Mouse (Mus musculus) heart, embryonic 16.5 days (tissue): ENCODE measurements at regions not wholly inside any gene's neighbourhood (a gene's known extent, or its start where the extent isn't known, plus 50 kb on each side); places are given as distances from the start of the nearest gene placed in this dataset.

Source experiments
- ATAC-seq: fragments of 200-750 bp; cut with Nextera tagmentation; replicated peaks from 2 replicates; pipeline ENCODE4 v1.8.0; 2017; ENCODE audit warnings: moderate number of reproducible peaks; ENCODE audit not compliant: insufficient read depth, low FRiP score; ENCODE audit errors: extremely low read depth
- H3K27ac ChIP-seq: fragments of 300-500 bp; sonication (generic); 2 replicates; pipeline ENCODE4 v1.5.1; 2014; ENCODE audit warnings: mild to moderate bottlenecking, low read length, control low read depth, moderate library complexity
- H3K27me3 ChIP-seq: fragments of 300-500 bp; sonication (generic); 2 replicates; pipeline ENCODE4 v1.6.1; 2014; ENCODE audit warnings: low read length, mixed read lengths; ENCODE audit not compliant: control insufficient read depth, insufficient read depth
- H3K36me3 ChIP-seq: fragments of 300-500 bp; sonication (generic); 2 replicates; pipeline ENCODE4 v1.6.1; 2014; ENCODE audit not compliant: control insufficient read depth, insufficient read depth
- H3K4me1 ChIP-seq: fragments of 300-500 bp; sonication (generic); 2 replicates; pipeline ENCODE4 v1.6.1; 2014; ENCODE audit warnings: low read length, mixed read lengths; ENCODE audit not compliant: control insufficient read depth, insufficient read depth
- H3K4me2 ChIP-seq: fragments of 300-500 bp; sonication (generic); 2 replicates; pipeline ENCODE4 v1.6.1; 2014; ENCODE audit warnings: low read depth, mild to moderate bottlenecking, control low read depth, low read length
- H3K4me3 ChIP-seq: fragments of 300-500 bp; sonication (generic); 2 replicates; pipeline ENCODE4 v1.5.1; 2014; ENCODE audit warnings: mild to moderate bottlenecking, control low read depth, low read length
- H3K9ac ChIP-seq: fragments of 300-500 bp; sonication (generic); 2 replicates; pipeline ENCODE4 v1.6.1; 2014; ENCODE audit warnings: low read length, control low read depth
- H3K9me3 ChIP-seq: fragments of 300-500 bp; sonication (generic); replicated peaks from 2 replicates; pipeline ENCODE4 v1.6.1; 2016; ENCODE audit warnings: low read length; ENCODE audit not compliant: control insufficient read depth
- WGBS: fragments of 180-500 bp; shearing (Covaris S2); extraction: QIAGEN DNeasy Blood & Tissue Kit; methylation state at CpG from one replicate; pipeline ENCODE4 v1.1.7; 2014; 5-methylcytosine and 5-hydroxymethylcytosine counted together

- H3K36me3 ChIP-seq, result no peaks in the 10 kb centered on the region
- no peak overlapping the region for H3K27ac ChIP-seq
- WGBS, result 60% methylated on average over 6 of the region's 6 CpGs
- no peak for ATAC-seq
- H3K4me1 ChIP-seq, result no peaks in the 10 kb centered on the region
- no peak overlapping the region for H3K9ac ChIP-seq
- no peak overlapping the region for H3K4me3 ChIP-seq
- no peaks in the 10 kb centered on the region for H3K27me3 ChIP-seq
- H3K9me3 ChIP-seq, result no peaks in the 10 kb centered on the region
- H3K4me2 ChIP-seq, result no peak overlapping the region
These were observed 337.2 kb downstream of the Meis1 start for GRCm38 (mm10) chr11:18681593-18681992.

- Histone ChIP-seq H3K4me1 (no peaks in the 10 kb centered on the region), H3K27me3 (no peaks in the 10 kb centered on the region), H3K9me3 (no peaks in the 10 kb centered on the region), H3K27ac (no peak overlapping the region), H3K4me2 (no peak overlapping the region), H3K36me3 (no peaks in the 10 kb centered on the region), H3K4me3 (no peak overlapping the region), H3K9ac (no peak overlapping the region)
- no peak for ATAC-seq
- WGBS, result 80% methylated on average over 2 of the region's 2 CpGs
These were observed 341.9 kb downstream of the Meis1 start for GRCm38 (mm10) chr11:18676876-18677275.

GRCm38 (mm10) chr11:18670967-18671366 lies 347.8 kb downstream of the Meis1 start:
- no peak for ATAC-seq
- no peaks in the 10 kb centered on the region for H3K9me3 ChIP-seq
- 82% methylated on average over 2 of the region's 2 CpGs for WGBS

GRCm38 (mm10) chr11:18669322-18669721 lies 349.5 kb downstream of the Meis1 start:
- Histone ChIP-seq H3K4me1 (no peaks in the 10 kb centered on the region), H3K4me3 (no peak overlapping the region), H3K4me2 (no peak overlapping the region), H3K36me3 (no peaks in the 10 kb centered on the region), H3K9me3 (no peaks in the 10 kb centered on the region), H3K27ac (no peak overlapping the region), H3K27me3 (no peaks in the 10 kb centered on the region), H3K9ac (no peak overlapping the region)
- no peak for ATAC-seq
- 78% methylated on average over 2 of the region's 2 CpGs for WGBS

More at GRCm38 (mm10) chr11:18670967-18671366, 347.8 kb downstream of the Meis1 start:
- Histone ChIP-seq H3K9ac (no peak overlapping the region), H3K27me3 (no peaks in the 10 kb centered on the region), H3K27ac (no peak overlapping the region), H3K4me2 (no peak overlapping the region), H3K4me3 (no peak overlapping the region), H3K36me3 (no peaks in the 10 kb centered on the region), H3K4me1 (no peaks in the 10 kb centered on the region)

GRCm38 (mm10) chr11:18656358-18656757 lies 362.4 kb downstream of the Meis1 start:
- WGBS, result 73% methylated on average over 1 of the region's 1 CpGs
- Histone ChIP-seq H3K9ac (no peak overlapping the region), H3K27ac (no peak overlapping the region), H3K36me3 (no peaks in the 10 kb centered on the region), H3K27me3 (no peaks in the 10 kb centered on the region), H3K4me3 (no peak overlapping the region), H3K4me1 (no peaks in the 10 kb centered on the region), H3K9me3 (no peaks in the 10 kb centered on the region), H3K4me2 (no peak overlapping the region)
- ATAC-seq, result no peak

GRCm38 (mm10) chr11:18631975-18632773 lies 386.6 kb downstream of the Meis1 start:
- Histone ChIP-seq H3K36me3 (no peaks in the 10 kb centered on the region), H3K4me1 (no peaks in the 10 kb centered on the region), H3K4me3 (no peak overlapping the region), H3K4me2 (no peak overlapping the region), H3K27ac (no peak overlapping the region), H3K9me3 (no peaks in the 10 kb centered on the region), H3K9ac (no peak overlapping the region), H3K27me3 (no peaks in the 10 kb centered on the region)
- ATAC-seq, result no peak
- WGBS, result 73% methylated on average over 5 of the region's 5 CpGs

- H3K27ac ChIP-seq, result no peak overlapping the region
- no peaks in the 10 kb centered on the region for H3K9me3 ChIP-seq
- 93% methylated on average over 7 of the region's 7 CpGs for WGBS
- no peaks in the 10 kb centered on the region for H3K36me3 ChIP-seq
- no peak overlapping the region for H3K4me3 ChIP-seq
- no peak overlapping the region for H3K4me2 ChIP-seq
- no peak for ATAC-seq
- no peaks in the 10 kb centered on the region for H3K27me3 ChIP-seq
- H3K9ac ChIP-seq, result no peak overlapping the region
- no peaks in the 10 kb centered on the region for H3K4me1 ChIP-seq
These were observed 387.2 kb downstream of the Meis1 start for GRCm38 (mm10) chr11:18631570-18631969.

- no peak overlapping the region for H3K4me3 ChIP-seq
- 62% methylated on average over 3 of the region's 3 CpGs for WGBS
- H3K36me3 ChIP-seq, result no peaks in the 10 kb centered on the region
- ATAC-seq, result no peak
- no peak overlapping the region for H3K27ac ChIP-seq
- no peaks in the 10 kb centered on the region for H3K9me3 ChIP-seq
- no peak overlapping the region for H3K9ac ChIP-seq
- no peaks in the 10 kb centered on the region for H3K27me3 ChIP-seq
- no peak overlapping the region for H3K4me2 ChIP-seq
- H3K4me1 ChIP-seq, result no peaks in the 10 kb centered on the region
These were observed 397.0 kb downstream of the Meis1 start for GRCm38 (mm10) chr11:18621777-18622176.

GRCm38 (mm10) chr11:18604836-18605235 lies 413.9 kb downstream of the Meis1 start:
- H3K4me1 ChIP-seq, result no peaks in the 10 kb centered on the region
- H3K9ac ChIP-seq, result no peak overlapping the region
- H3K4me2 ChIP-seq, result no peak overlapping the region
- no peaks in the 10 kb centered on the region for H3K9me3 ChIP-seq
- H3K27ac ChIP-seq, result no peak overlapping the region
- no peaks in the 10 kb centered on the region for H3K27me3 ChIP-seq
- no peaks in the 10 kb centered on the region for H3K36me3 ChIP-seq
- ATAC-seq, result no peak
- H3K4me3 ChIP-seq, result no peak overlapping the region
- 84% methylated on average over 6 of the region's 6 CpGs for WGBS
